Mouse (Mus musculus) adrenal gland, postnatal 25 days (tissue): Measurements from ENCODE around the gene Tesc. TPM values are rescaled to one million over a fixed set of nuclear protein-coding genes. Genes with fewer than 3 reads are reported as not detected.

ENCODE experiments used
- DNase-seq: peaks from one replicate; pipeline ENCODE4 v3.0.0; 2021; ENCODE audit warnings: mixed read lengths
- total RNA-seq: library from RNA; stranded (reverse); gene quantifications from 2 replicates; pipeline ENCODE4 v1.2.3, GENCODE M21; 2021

Tesc gene
- total RNA-seq, 1 experiment from 2014 or later, result 131 TPM

- no peak for DNase-seq
These were observed 80.7 kb downstream of the Tesc start for GRCm38 (mm10) chr5:118108124-118108793.

- no peak for DNase-seq
These were observed 81.4 kb downstream of the Tesc start for GRCm38 (mm10) chr5:118108794-118109440.

Other genes with a start within 250 kb of the Tesc start
- gene Nos1, start 246.7 kb upstream of the Tesc start, total RNA-seq, result 0.19 and 0.21 TPM in 2 replicates
- 50.1 and 70.4 TPM in 2 replicates for gene Fbxo21, start 51.0 kb upstream of the Tesc start, total RNA-seq
- 37.2 and 47.7 TPM in 2 replicates for gene Fbxw8, start 127.7 kb downstream of the Tesc start, total RNA-seq
- 0.09 TPM in 1 of 2 replicates, not detected in the other for gene Hrk, start 136.9 kb downstream of the Tesc start, total RNA-seq
- gene Rnft2, start 217.4 kb downstream of the Tesc start, total RNA-seq, result 3.7 and 4.9 TPM in 2 replicates
- 6.6 and 6.8 TPM in 2 replicates for gene 2410131K14Rik, start 217.5 kb downstream of the Tesc start, total RNA-seq